Mouse (Mus musculus) gastrocnemius, postnatal 36 days (tissue): ENCODE results near the gene Olfr15. TPM values are rescaled to one million over a fixed set of nuclear protein-coding genes. Genes with fewer than 3 reads are reported as not detected.
"Not testable (repeated sequence)": the region's sequence is repeated elsewhere in the genome, so short reads cannot be mapped to it uniquely, and the experiment has no call there.

Experiments
- DNase-seq, 2 experiments: peaks; one replicate each; pipeline ENCODE4 v3.0.0; 2022
- intact Hi-C: fragments of 180-260 bp; cut with DNase I; formaldehyde crosslinking; loops from one replicate; pipeline ENCODE4 v1.15.1; 2025
- long read RNA-seq, 2 experiments: library from polyadenylated mRNA; stranded (forward); transcript quantifications; one replicate each; pipeline ENCODE4 v2.0.0; 2021
- total RNA-seq, 2 experiments: library from RNA; stranded (reverse); gene quantifications; 2 replicates each; pipeline ENCODE4 v1.2.3; 2021

The Olfr15 gene
- total RNA-seq: not detected
- long read RNA-seq, experiment 1: 0 reads
- long read RNA-seq, experiment 2: 0 reads

DNA sequence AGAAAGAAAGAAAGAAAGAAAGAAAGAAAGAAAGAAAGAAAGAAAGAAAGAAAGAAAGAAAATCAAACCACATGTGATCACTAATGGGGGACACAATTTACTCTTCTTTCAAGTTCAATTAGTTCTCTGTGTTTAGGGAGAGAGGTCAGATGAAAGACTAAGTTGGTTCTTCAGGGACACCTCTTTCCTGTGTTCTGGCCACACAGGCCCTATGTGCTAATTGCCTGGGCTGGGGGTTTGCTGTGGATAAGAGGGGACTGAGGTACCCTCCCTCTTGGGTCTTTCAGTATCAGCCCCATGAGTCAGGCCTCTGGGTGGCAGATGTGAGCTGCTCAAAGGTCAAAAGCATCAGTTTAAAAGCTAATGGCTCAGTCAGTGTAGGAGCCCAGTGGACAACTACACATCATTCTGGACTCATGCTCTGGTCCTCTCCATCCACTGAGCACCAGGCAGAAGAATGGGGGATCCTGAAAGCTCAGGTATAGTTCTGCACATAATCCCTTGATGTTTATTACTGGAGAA lies at the start of gene Olfr15:
TSS of gene Olfr15 (plus strand) at position 291 of the 522 bp plus-strand sequence.
- DNase-seq: no peak
- intact Hi-C loops: no loop called here

DNA sequence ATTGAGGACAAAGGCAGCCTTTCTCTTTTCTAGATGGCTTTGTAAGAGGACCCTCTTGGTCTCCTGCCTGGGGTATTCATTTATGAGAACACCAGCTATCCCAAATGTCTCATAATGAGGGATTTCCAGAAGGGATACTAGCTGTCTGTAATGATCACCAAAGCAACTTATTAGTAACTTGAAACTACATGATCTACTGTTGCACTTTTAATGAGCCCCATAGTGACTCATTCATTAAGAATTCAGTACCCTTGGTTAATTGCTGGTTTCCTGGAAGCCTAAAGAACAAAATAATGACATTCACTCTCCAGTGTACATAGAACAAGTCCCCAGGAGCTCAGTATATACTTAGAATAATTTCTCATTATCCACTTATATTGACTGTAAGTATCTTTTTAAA lies 49.4 kb upstream of the Olfr15 start:
- no peak for DNase-seq
- intact Hi-C loops: no loop called here

DNA sequence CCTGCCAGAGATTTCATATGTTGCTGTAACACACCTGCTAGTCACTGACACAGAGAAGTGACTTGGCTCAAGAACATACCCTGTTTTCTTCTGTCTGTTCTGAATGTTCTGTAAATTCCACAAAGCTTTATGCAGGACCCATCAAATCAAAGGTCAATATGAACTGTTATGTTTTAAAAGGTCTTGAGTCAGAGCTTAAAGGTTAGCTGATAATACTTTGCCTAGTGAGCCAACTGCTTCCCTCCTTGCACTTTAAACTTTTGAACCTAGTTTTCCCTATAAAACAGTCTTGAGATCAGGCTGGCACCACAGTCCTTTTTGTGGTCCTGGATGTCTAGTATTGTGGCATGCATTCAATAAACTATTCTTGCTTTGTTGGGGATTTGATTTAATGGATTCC lies 42.3 kb upstream of the Olfr15 start:
- intact Hi-C loops: no loop called here
- no peak for DNase-seq

DNA sequence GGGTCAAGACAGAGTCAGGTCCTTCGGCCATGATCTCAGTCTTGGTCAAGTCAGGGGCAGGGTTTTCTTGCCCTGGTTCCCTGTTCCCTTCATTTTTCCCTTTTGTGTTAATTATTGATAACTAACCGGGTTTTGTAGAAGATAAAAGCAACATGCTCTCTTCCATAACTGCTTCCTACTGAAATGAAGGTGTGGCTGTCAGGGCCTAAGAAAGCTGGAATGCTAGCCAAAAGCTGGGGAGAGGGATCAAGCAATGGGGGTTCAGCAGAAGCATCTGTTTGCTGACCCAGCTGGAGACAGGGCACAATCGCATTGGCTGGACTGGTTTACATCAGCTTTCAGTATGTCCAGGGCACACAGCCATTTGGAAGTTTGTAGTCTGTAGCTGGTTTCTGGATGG lies 22.5 kb upstream of the Olfr15 start:
- intact Hi-C loops: no loop called here
- DNase-seq: no peak

DNA sequence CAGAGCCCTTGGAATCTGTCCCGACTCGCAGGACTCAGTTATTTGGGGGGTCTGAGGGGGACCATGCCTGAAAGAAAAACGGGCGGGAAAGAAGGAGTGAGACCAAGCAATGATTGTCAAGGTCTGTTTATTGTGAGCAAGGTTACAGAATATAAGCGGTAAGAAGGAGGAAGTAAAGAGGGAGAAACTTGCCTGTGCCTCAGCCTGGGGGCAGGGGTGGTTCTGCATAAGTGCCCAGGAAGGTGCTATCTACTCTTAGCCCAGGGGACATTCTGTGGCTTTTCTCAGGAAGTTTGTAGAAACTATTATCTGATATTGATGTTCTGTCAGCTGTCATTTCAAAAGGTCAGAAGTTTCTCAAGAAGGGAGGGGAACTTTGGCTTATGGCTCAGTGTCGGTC lies 16.0 kb upstream of the Olfr15 start:
- DNase-seq, intact Hi-C loops: not testable (repeated sequence)

DNA sequence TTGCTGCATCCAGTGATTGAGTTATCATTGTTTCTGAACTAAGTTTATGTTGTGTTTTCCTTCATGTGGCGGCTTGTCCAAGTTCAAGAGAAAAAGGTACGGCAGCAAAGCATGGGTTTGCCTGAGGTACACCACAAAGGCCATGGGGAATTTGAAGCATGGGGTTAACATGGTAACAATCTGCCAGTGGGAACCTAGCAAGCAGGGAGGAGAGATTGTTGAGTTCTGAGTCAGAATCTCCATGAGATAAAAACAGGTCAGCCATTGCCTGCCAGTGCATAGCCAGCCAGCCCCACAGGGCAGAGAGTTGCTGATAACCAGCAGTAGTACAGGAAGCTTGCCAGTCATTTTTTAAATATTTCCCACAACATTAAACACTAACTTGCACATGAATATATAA lies 10.5 kb upstream of the Olfr15 start:
- intact Hi-C loops: no loop called here
- DNase-seq: no peak

DNA sequence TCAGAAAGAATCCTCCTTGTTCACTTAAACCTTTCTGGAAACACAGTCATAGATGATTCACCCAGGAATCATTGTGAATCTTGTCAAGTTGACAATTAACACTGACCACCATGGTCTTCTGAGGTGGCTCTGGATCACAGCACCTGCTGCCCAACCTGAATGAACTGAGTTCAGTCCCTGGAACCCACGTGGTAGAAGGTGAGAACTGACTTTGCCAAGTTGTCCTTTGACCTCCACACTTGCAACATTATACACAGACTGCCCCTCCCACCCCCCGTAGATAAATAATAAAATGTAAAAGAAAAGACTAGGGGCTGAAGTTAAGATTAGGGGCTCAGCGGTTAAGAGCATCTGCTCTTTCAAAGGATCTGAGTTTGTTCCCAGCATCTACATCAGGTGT lies 2.7 kb upstream of the Olfr15 start:
- no peak for DNase-seq
- intact Hi-C loops: no loop called here

DNA sequence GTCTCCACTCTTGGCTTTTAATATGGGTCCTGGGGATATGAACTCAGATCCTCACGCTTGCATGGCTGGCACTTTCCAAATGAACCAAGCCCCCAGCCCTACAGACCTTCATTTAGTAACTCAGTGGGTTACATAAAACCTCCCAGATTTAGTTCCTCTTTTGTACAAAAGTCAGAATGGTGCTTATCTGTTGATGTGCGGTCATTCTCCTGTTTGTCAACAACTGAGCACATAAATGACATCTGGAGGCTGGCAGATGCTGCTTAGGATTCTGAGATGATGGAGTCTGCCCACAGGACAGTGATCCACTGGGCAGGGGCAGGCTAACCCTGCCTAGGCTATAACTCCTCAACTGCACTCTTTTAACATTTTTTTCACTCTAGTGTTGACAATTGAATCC lies 951 bp upstream of the Olfr15 start:
- no peak for DNase-seq
- intact Hi-C loops: no loop called here

DNA sequence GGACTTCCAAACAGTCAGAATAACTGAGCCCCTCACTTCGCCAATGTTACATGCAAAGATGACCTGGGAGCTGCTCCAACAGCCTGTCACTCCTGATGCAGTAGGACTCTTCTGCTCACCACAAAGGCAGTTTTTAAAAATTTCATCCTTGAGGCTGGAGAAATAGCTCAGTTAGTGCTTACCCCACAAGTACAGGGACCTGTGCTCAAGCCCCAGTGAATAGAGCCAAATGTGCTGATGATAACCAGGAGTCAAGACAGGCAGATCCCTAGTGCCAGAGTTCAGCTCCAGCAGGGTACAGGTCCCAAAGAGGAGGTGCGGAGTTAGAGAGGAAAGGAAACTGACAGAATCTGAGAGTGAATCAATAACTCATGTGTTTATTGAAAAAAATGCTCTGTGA lies 4.8 kb downstream of the Olfr15 start:
- intact Hi-C loops: no loop called here
- no peak for DNase-seq

DNA sequence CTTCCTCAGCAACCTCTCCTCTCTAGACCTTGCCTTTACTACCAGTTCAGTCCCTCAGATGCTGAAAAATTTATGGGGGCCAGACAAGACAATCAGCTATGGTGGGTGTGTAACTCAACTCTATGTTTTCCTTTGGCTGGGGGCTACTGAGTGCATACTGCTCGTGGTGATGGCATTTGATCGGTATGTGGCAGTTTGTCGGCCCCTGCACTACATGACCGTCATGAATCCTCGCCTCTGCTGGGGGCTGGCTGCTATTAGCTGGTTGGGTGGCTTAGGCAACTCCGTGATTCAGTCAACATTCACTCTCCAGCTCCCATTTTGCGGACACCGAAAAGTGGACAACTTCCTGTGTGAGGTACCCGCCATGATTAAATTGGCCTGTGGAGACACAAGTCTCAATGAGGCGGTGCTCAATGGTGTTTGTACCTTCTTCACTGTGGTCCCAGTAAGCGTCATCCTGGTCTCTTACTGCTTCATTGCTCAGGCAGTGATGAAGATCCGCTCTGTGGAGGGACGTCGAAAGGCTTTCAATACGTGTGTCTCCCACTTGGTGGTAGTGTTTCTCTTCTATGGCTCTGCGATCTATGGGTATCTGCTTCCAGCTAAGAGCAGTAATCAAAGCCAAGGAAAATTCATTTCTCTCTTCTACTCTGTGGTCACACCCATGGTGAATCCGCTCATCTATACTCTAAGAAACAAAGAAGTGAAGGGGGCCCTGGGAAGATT lies 8.6 kb downstream of the Olfr15 start:
- DNase-seq: no peak
- intact Hi-C loops: no loop called here

DNA sequence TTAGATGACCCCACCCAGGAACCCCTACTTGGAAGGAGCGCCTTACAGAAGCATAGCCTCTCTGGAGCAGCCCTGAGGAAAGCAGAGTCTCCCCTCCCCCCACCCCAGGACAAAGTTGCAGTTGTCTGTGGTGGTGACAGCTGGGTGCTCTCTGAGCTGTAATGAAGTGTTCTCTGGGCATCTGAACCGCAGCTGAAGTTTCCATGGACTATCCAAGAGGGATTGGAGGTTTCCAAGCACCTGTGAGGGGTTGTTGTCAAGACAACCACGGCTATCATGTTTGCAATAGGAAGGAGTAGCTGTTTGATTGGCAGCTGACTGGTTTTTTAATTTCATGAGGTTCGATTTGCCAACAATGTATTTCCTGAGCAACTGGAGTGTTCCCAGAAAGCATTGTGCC lies 12.3 kb downstream of the Olfr15 start:
- DNase-seq: no peak
- intact Hi-C loops: loop anchor here (10.0 kb wide), 1 partner anchor 442 kb away; no protein-coding TSS in a partner anchor

DNA sequence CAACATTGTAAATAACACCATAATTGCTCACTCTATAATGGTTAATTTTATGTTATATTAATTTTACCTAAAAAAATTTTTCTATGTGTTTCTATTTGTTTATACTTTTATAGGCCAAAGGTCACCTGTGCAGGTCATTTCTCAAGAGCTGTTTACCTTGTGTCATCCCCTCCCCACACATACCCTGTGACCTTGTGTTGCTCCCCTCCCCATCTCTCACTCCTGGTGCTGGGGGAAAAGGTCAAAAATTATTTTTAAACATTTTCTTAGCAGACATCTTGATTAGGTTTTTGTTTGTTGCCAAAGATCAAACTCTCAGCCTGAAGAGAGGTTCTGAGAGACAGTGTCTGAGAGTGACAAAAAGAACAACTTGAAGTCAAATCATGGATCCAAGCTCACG lies 13.1 kb downstream of the Olfr15 start:
- intact Hi-C loops: loop anchor here (10.0 kb wide), 1 partner anchor 441 kb away; no protein-coding TSS in a partner anchor
- no peak for DNase-seq

DNA sequence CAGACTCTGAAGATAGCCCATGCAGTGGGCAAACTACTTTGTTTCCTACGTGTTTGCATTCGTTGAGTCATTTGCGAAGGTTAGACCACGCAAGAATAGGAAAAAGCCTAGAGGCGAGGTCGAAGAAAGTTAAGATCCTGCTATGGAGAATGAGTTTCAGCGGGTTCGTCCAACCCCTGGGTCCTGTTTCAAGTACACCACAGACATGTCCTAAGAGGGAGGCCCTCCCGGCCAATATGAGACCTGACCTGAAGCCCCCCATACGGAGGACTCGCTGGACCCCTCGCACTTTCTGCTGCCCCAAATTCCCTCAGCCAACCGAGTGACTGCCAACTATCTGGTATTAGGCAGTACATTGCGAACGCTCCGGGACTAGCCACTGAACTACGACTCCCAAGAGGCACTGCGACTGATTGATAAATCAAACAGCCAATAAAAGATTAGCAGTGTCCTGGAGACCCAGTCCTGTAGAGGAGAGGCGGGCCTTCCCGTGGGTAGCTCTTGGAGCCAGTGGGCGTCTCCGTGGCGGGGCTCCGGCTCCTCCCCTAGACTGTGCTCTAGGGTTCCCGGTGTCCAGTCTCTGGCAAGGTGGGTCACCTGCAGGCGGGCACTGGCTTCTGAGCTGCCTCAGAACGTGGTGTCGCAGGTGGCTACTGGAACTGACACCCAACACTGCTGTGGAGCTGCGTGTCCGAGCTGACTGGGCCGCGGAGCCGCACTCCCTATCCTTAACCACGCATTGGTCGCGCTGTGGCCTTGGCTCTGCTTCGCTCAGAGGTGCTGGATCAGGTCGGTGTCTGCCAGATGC lies 16.2 kb downstream of the Olfr15 start, which contains the start of gene Zfp174:
TSS of gene Zfp174 (plus strand) at position 558 of the 808 bp plus-strand sequence.
- peak; percentile 87 to 88 for DNase-seq
- intact Hi-C loops: loop anchor here (5.0 to 10.0 kb wide), 4 partner anchors 35 to 438 kb away; partner anchors contain the start of genes 1700037C18Rik, Cluap1, Gm20695 and Slx4

DNA sequence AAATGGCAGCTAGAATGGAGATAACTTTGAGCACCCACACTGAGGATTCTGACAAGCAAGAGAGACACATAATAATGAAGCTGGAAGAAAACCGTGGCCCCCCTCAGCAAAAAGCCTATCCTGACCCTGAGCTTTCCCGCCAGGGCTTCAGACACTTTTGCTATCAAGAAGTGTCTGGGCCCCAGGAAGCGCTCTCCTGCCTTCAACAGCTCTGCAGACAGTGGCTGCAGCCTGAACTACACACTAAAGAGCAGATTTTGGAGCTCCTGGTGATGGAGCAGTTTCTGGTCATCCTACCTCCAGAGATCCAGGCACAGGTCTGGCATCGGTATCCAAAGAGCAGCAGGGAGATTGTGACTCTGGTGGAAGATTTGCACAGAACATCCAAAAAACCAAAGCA lies 17.2 kb downstream of the Olfr15 start:
- DNase-seq: no peak
- intact Hi-C loops: loop anchor here (5.0 to 10.0 kb wide), 4 partner anchors 34 to 437 kb away; partner anchors contain the start of genes 1700037C18Rik, Cluap1, Gm20695 and Slx4

DNA sequence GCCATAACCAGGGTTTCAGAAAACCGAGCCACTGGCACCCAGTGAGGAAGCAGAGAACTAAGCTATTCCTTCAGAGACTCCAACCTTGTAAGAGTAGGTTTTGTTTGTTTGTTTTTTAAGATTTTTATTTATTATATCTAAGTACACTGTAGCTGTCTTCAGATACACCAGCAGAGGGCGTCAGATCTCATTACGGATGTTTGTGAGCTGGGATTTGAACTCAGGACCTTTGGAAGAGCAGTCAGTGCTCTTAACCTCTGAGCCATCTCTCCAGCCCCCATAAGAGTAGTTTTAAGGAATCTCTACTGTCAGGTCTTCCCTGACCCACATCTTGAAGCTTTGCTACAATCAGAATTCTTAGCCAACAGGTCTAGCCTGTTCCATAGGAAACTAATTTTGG lies 17.7 kb downstream of the Olfr15 start:
- intact Hi-C loops: loop anchor here (5.0 to 10.0 kb wide), 4 partner anchors 34 to 436 kb away; partner anchors contain the start of genes 1700037C18Rik, Cluap1, Gm20695 and Slx4
- no peak for DNase-seq

DNA sequence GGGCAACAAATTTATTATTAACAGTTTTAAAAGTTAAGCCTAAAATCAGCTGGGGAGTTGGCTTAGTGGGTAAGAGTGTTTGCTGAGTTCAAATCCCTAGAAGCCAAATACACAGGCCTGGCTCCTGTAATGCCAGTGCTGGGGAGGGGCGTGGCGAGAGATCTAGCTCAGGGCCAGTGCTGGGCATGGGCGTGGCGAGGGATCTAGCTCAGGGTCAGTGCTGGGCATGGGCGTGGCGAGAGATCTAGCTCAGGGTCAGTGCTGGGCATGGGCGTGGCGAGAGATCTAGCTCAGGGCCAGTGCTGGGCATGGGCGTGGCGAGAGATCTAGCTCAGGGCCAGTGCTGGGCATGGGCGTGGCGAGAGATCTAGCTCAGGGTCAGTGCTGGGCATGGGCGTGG lies 20.6 kb downstream of the Olfr15 start:
- intact Hi-C loops, DNase-seq: not testable (repeated sequence)

DNA sequence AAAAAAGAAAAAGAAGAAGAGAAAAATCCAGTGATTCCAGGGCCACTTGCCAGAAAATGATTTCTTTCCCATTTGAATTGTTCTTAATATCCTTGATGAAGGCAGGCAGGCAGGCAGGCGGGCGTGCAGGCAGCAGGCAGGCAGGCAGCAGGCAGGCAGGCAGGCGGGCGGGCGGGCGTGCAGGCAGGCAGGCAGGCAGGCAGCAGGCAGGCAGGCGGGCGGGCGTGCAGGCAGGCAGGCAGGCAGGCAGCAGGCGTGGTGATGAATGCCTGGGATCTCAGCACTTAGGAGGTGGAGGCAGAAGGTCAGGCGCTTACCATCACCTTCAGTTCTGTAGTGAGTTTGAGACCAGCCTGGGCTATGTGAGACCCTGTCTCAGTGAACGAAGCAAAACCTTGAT lies 21.9 kb downstream of the Olfr15 start:
- intact Hi-C loops: no loop called here
- DNase-seq: no peak

DNA sequence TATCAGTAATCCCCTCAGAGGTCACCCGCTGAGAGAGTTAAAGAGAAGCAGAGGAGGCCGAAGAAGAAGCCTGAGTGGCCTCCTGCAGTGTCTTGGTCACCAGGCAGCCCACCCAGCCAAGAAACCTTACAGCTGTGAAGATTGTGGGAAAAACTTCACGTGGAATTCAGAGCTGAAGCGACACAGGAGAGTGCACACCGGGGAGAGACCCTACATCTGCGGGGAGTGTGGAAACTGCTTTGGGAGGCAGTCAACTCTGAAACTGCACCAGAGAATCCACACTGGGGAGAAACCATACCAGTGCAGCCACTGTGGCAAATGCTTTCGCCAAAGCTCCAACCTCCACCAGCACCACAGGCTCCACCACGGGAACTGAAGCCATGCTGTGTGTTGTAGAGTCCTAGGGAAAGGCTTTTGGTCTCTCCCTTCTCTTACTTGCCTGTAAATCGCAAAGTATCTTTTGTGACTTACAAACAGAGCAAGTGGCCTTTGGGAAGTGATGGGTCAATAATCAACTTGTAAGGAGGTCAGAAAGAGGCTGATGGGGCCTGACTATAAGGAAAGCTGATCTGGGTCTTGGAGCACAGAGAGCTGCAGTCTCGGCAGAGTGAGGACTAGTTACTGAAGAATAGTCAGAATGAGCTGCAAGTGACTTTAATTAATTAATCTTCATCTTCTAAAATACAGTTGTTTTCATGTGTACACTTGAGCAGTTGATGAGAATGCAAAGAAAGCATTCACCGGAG lies 23.9 kb downstream of the Olfr15 start:
- intact Hi-C loops: no loop called here
- DNase-seq: no peak

DNA sequence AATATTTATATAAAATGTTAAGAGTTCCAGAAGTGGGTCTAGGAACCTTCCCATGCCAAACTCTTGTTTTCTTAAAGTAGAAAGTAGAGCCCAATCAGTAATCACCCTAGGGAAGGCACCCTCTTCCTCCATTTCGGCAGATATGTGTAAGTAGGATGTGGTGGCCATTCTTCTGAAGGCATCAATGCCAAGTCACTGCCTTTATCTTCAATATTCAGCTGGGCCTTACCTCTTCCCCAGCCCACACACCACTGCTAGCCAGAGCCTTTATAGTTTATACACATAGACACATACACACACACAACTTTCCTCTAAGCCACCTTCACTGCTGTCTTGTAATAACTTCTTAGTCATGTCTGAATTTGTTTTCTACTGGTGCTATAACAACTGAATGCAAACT lies 25.1 kb downstream of the Olfr15 start:
- DNase-seq: no peak
- intact Hi-C loops: no loop called here

DNA sequence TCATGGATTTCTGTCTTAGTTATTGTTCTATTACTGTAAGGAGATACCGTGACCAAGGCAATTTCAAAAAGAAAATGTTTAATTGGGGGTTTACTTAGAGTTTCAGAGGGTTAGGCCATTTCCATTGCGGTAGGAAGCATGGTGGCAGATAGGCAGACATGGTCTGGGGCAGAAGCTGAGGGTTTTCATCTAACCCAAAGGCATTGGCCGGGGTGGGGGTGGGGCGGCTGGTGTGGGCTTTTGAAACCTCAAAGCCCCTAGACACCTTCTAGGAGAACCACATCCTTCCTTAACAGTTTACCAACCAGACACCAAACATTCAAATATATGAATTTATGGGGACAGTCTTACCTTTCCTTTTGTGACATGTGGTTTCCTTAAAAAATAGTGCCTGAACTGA lies 28.6 kb downstream of the Olfr15 start:
- intact Hi-C loops: no loop called here
- no peak for DNase-seq
